Mouse (Mus musculus): ENCODE measurements around the gene Furin.

GRCm38 (mm10) chr7:80343270-80344018 is 61.8 kb downstream of the Furin start:
- TF ChIP-seq CTCF (conservative IDR thresholded peaks at IDR 0.05; ENCODE audit: insufficient read depth, insufficient read length, low read depth, low read length), result no peak
- TF ChIP-seq POLR2A (IDR thresholded peaks at IDR 0.05; ENCODE audit: low read depth, low read length), result no peak
